Mouse (Mus musculus): ENCODE data around the gene Mkrn1. TPM values are rescaled to one million over a fixed set of nuclear protein-coding genes. Genes with fewer than 3 reads are reported as not detected.
"Not testable (repeated sequence)": the region's sequence is repeated elsewhere in the genome, so short reads cannot be mapped to it uniquely, and the experiment has no call there.

The Mkrn1 gene
- polyA plus RNA-seq, 1 experiment: 107 TPM

- Histone ChIP-seq H3K4me3 (ENCODE audit: insufficient read depth, low read length) (no peak overlapping the region; the same call in 1 of the 2 replicates), H3K27ac (ENCODE audit: insufficient read depth, low read depth, low read length) (peak overlapping the region; percentile 87), H3K4me1 (ENCODE audit: control insufficient read depth, insufficient read depth, low read length) (peaks cover 14% of the 10 kb centered on the region)
- TF ChIP-seq CTCF (IDR thresholded peaks at IDR 0.05; ENCODE audit: low read depth, low read length): no peak
- TF ChIP-seq POLR2A (IDR thresholded peaks at IDR 0.05; ENCODE audit: borderline replicate concordance, low read depth, low read length): no peak
Measured at GRCm38 (mm10) chr6:39447429-39448185, 27.3 kb upstream of the Mkrn1 start.

DNA sequence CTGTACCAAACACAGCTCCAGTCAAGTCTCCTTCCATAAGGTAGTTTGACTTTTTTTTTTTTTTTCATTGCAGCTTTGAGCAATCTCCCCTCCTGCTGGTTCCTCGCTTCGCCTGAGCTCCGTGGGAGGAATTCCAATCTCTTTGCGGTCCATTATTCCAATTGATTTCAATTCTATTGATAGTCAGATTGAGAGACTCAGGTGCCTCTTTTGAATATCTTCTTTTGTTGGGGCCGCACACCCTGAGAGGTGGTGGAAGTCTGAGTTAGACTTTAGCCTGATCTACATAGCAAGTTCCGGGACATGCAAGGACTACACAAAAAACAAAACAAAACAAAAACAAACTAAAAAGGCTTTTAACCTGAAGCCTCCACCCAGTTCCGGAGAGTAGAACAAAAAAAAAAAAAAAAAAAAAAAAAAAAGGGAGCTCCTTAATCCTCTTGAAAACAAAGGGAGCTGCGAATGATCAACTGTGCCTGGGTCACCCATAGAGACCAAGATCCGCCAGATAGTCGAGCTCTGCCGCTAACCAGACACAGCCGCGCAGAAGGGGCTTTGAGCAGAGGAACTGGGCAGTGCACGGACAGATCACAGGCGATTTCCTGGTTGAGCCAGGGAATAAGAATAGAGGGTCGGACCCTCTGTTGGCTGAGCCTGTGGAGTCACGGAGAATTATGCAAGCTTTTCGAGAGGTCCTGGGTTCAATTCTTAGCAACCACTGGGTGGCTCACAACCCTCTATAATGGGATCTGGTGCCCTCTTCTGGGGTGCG is 25.7 kb upstream of the Mkrn1 start:
- no peak overlapping the region for H3K27ac ChIP-seq (ENCODE audit: insufficient read depth, low read depth, low read length)
- TF ChIP-seq CTCF (IDR thresholded peaks at IDR 0.05; ENCODE audit: low read depth, low read length) (no peak), POLR2A (IDR thresholded peaks at IDR 0.05; ENCODE audit: borderline replicate concordance, low read depth, low read length) (no peak)
- H3K4me3 ChIP-seq (ENCODE audit: insufficient read depth, low read length): no peak overlapping the region
- peaks cover 14% of the 10 kb centered on the region for H3K4me1 ChIP-seq (ENCODE audit: control insufficient read depth, insufficient read depth, low read length)

GRCm38 (mm10) chr6:39442786-39443287 is 22.6 kb upstream of the Mkrn1 start:
- H3K27ac ChIP-seq (ENCODE audit: insufficient read depth, low read depth, low read length): no peak overlapping the region
- H3K4me3 ChIP-seq (ENCODE audit: insufficient read depth, low read length): no peak overlapping the region
- H3K4me1 ChIP-seq (ENCODE audit: control insufficient read depth, insufficient read depth, low read length): peaks cover 6% of the 10 kb centered on the region
- TF ChIP-seq CTCF (IDR thresholded peaks at IDR 0.05; ENCODE audit: low read depth, low read length): no peak
- TF ChIP-seq POLR2A (IDR thresholded peaks at IDR 0.05; ENCODE audit: borderline replicate concordance, low read depth, low read length): no peak

- H3K27ac ChIP-seq (ENCODE audit: insufficient read depth, low read depth, low read length): no peak overlapping the region
- TF ChIP-seq CTCF (IDR thresholded peaks at IDR 0.05; ENCODE audit: low read depth, low read length): no peak
- TF ChIP-seq POLR2A (IDR thresholded peaks at IDR 0.05; ENCODE audit: borderline replicate concordance, low read depth, low read length): no peak
- no peak overlapping the region for H3K4me3 ChIP-seq (ENCODE audit: insufficient read depth, low read length)
- H3K4me1 ChIP-seq (ENCODE audit: control insufficient read depth, insufficient read depth, low read length): no peaks in the 10 kb centered on the region
Measured at GRCm38 (mm10) chr6:39440207-39440606, 19.9 kb upstream of the Mkrn1 start.

- not testable (repeated sequence) for H3K4me3 ChIP-seq (ENCODE audit: insufficient read depth, low read length); H3K4me1 ChIP-seq (ENCODE audit: control insufficient read depth, insufficient read depth, low read length); H3K27ac ChIP-seq (ENCODE audit: insufficient read depth, low read depth, low read length)
Measured at GRCm38 (mm10) chr6:39437519-39437918, 17.3 kb upstream of the Mkrn1 start.

- no peak for TF ChIP-seq POLR2A (IDR thresholded peaks at IDR 0.05; ENCODE audit: borderline replicate concordance, low read depth, low read length)
- no peak for TF ChIP-seq CTCF (IDR thresholded peaks at IDR 0.05; ENCODE audit: low read depth, low read length)
- H3K4me3 ChIP-seq (ENCODE audit: insufficient read depth, low read length): no peak overlapping the region
Measured at GRCm38 (mm10) chr6:39435875-39436274, 15.6 kb upstream of the Mkrn1 start.

DNA sequence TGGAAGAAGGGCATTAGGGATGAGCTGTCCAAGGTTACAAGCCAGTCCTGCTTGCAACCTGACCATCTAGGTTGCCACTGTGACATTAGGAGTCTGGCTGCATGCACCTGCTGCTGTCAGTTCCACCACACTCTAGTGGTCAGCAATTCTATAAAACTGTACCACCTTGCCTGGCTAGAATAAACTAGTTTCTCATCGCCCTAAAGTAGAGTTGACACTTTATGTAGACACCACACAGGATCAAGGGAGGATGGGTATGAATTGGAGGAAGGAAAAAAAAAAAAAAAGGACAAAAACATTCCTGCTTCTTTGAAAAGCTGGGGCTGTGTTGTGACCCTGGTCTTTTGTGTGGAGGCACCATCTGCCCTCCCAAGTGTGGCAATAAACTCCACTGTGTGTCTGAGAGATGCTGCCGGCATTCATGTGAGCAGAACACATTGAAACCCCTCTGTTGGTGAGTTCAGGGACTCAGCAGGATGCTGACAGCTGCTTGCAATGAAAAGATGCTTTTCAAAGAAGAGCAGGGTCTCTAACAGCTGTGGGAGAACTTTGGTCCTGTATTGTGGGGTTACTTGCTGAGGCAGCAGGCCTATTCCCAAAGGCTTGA is 14.7 kb upstream of the Mkrn1 start:
- Histone ChIP-seq H3K4me3 (ENCODE audit: insufficient read depth, low read length) (no peak overlapping the region), H3K27ac (ENCODE audit: insufficient read depth, low read depth, low read length) (no peak overlapping the region), H3K4me1 (ENCODE audit: control insufficient read depth, insufficient read depth, low read length) (no peaks in the 10 kb centered on the region; the same call in 1 of the 2 replicates)
- TF ChIP-seq POLR2A (IDR thresholded peaks at IDR 0.05; ENCODE audit: borderline replicate concordance, low read depth, low read length): no peak
- TF ChIP-seq CTCF (IDR thresholded peaks at IDR 0.05; ENCODE audit: low read depth, low read length): no peak

More at GRCm38 (mm10) chr6:39435875-39436274, 15.6 kb upstream of the Mkrn1 start:
- H3K4me1 ChIP-seq (ENCODE audit: control insufficient read depth, insufficient read depth, low read length): no peaks in the 10 kb centered on the region
- no peak overlapping the region for H3K27ac ChIP-seq (ENCODE audit: insufficient read depth, low read depth, low read length)

DNA sequence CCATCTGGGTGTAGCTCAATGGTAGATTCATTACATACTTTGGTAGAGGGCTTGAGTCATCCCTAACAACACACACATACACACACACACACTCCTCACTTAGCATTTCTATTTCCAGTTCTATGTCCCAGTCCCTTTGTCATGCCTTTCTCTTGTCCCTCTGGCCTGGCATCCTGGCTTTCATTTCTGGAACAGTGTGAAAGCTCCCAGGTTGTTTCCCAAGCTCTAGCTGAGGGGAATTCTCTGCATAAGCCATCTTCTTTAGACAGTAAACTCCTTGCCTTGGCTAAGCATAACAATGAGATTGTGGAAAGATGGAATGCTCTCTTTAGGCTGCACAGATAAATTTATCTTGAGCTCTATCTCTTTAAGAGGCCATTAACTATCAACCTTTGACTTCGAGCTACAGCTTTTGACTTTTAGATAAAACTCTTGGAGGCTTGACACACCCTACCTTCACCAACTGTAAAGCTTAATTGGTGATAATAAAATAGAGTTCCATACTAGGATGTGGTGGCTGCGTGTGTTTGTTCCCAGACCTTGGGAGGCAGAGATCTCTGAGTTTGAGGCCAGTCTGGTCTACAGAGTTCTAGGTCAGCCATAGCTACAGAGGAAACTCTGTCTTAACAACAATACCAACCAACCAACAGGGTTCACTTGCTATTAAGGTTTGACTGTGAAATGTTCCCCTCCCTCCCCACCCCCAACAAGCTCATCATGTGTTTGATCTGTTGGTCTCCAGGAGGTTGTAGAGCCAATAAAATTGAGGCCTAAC is 14.0 kb upstream of the Mkrn1 start:
- no peaks in the 10 kb centered on the region; the same call in 1 of the 2 replicates for H3K4me1 ChIP-seq (ENCODE audit: control insufficient read depth, insufficient read depth, low read length)
- no peak overlapping the region for H3K27ac ChIP-seq (ENCODE audit: insufficient read depth, low read depth, low read length)
- H3K4me3 ChIP-seq (ENCODE audit: insufficient read depth, low read length): no peak overlapping the region
- TF ChIP-seq CTCF (IDR thresholded peaks at IDR 0.05; ENCODE audit: low read depth, low read length) (no peak), POLR2A (IDR thresholded peaks at IDR 0.05; ENCODE audit: borderline replicate concordance, low read depth, low read length) (no peak)

DNA sequence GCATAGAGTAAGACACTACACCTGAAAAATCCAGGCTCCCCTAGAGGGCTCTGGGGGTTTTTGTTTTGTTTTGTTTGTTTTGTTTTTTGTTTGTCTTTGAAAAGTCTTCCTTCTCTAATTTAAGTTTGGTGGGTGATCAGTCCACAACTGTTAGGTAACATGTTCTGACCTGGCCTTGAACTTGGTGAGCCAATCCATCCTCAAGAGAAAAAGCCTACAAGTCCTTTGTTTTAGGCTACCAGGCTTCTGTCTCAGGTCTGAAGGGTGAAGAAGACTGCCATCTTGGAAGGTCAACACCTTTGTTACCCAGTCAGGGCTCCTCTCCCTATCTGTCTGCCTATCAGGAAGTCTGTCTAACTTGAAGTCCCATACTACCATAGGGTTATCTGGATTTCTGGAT is 13.4 kb upstream of the Mkrn1 start:
- no peak for TF ChIP-seq POLR2A (IDR thresholded peaks at IDR 0.05; ENCODE audit: borderline replicate concordance, low read depth, low read length)
- no peak for TF ChIP-seq CTCF (IDR thresholded peaks at IDR 0.05; ENCODE audit: low read depth, low read length)
- H3K27ac ChIP-seq (ENCODE audit: insufficient read depth, low read depth, low read length): no peak overlapping the region
- H3K4me3 ChIP-seq (ENCODE audit: insufficient read depth, low read length): no peak overlapping the region
- no peaks in the 10 kb centered on the region; the same call in 1 of the 2 replicates for H3K4me1 ChIP-seq (ENCODE audit: control insufficient read depth, insufficient read depth, low read length)

All from bone marrow macrophage, adult 2 months (primary cell).